Mouse (Mus musculus) adrenal gland, adult 8-10 months (tissue): ENCODE results near the gene Aatf. TPM values are rescaled to one million over a fixed set of nuclear protein-coding genes. Genes with fewer than 3 reads are reported as not detected.

Experiments used
- total RNA-seq, 4 experiments: library from RNA; stranded (reverse); gene quantifications; 2 replicates each; pipeline ENCODE4 v1.2.4; 2022

The Aatf gene
- total RNA-seq, 4 experiments from 2014 or later = 23.8 to 27.9 (median 24.0) TPM

Other genes with a start within 250 kb of the Aatf start
- gene Lhx1, start 12.0 kb upstream of the Aatf start, total RNA-seq = under 1 TPM in 1 of 4 experiments, not detected in 3; 0.52 TPM